Mouse (Mus musculus) frontal cortex, adult 2 months (tissue): ENCODE results near the gene Vdac2. TPM values are rescaled to one million over a fixed set of nuclear protein-coding genes. Genes with fewer than 3 reads are reported as not detected.
A peak's percentile ranks its signal among the peaks of the same experiment; 100 is the strongest.

ENCODE experiments used
- DNase-seq, 2 experiments: peaks; one replicate each; pipeline ENCODE4 v3.0.0; 2022; ENCODE audit warnings: low spot score in 1 of 2; ENCODE audit errors: extremely low spot score in 1 of 2
- polyA plus RNA-seq: library from polyadenylated mRNA; depleted of rRNA; stranded (reverse); fragments of >200 nt; gene quantifications from 2 replicates; pipeline ENCODE4 v1.2.3, GENCODE M21; 2012; rRNA removed

Gene Vdac2
- polyA plus RNA-seq, 1 experiment = 215 TPM

DNA sequence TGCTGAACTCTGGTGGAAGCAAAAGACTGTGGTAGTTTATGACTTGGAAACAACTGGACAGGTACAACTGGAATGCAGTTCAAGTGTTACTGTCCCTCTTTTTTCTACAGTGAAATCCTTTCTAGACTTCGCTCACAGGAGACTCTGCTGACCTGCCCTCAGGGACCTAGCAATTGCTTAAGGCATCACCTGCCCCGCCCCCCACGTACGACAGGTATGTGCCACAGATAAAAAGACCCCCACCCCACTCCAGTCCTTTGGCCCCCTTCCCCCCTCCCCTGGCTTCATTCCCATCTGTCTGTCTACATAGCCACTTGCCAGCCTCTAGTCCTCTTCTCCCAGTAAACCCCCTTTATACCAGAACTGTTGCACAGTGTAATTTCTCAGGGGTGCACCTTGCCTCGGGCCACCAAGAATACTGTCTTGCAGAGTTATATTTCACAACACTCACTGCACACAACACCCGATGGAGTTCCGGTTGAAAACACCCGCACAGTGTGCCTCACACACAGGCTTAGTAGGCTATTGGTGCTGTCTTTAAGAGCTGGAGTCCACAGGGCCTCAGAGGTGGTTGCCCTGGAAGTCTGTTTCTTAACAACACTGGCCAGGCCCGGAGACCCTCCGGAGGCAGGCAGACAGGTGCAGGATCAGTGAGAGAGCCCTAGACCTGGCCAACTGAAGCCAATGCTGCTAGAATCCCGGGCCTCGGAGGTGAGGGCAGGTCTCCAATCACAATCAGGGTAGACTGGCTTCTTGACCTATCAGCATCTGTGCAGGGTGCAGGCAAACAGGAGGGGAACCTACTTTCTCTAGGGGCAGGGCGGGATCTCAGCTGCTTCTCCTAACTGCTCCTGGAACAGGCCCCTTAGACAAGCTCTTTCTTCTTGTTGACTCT is 24.7 kb downstream of the Vdac2 start:
- no peak for DNase-seq

DNA sequence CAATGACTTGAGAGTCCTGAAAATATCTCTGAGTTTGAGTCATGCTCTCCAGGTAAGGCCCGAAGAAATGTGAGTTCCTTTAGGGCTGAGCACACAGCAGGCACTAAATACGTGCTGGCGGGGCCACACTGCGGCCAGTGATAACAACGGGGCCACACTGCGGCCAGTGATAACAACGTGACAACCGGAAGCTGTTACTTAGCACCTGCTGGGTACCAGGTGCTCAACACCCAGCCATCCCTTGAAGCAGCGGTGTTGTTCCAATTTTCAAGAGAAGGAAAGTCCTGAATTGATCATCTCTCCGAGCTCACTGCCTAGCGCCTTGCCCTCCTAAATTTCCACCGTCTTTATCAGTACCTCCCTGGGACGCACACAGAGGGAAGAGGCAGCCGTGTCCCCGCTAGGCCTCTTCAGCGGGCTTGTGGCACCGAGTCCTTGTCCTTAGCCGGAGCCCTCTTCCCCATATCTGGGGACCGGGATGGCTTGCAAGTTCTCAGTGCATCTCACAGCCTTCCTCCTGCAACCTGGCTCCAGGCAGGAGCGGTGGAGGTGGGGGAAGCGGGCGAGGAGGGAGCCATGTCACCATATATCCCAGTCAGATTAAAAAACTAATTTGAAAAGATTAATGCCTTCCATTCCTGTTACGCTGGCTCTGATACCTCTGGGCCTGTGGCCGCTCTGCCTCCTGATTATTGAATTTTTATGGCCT is 25.5 kb downstream of the Vdac2 start:
- DNase-seq = no peak

GRCm38 (mm10) chr14:21851996-21852791 is 27.2 kb downstream of the Vdac2 start:
- DNase-seq = no peak

DNA sequence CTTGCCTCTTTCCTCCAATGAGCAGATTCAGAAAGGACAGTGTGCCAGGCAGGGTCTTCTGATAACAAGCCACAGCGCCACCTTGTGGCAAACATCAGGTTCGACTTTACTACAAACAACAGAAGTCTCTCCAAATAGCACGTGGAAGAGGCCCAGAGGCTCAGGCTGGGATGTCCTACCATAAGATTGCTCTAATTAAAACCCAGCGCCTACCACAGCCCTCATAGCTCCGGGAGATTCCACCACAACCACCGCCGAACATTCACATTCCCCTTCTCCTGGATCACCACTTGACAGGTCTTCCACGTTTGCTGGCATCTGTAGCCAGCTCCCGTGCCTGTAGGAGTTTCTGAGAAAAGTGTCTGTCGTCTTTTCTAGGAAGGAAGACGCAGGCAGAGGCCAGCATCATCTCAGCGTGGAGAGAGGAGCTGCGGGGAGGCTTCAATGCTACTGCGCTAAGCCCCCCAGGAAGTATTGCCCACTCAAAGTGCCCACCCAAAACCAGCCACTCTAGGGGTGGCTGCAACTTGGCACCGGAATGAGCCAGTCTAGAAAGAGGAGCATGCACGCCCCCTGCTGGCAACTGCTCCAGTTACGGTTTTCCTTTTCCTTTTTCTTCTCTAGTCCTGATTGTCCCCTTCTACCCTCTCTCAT is 28.5 kb downstream of the Vdac2 start:
- DNase-seq = peak in 1 of 2 experiments; percentile 84

GRCm38 (mm10) chr14:21854271-21854670 is 29.2 kb downstream of the Vdac2 start:
- no peak for DNase-seq

DNA sequence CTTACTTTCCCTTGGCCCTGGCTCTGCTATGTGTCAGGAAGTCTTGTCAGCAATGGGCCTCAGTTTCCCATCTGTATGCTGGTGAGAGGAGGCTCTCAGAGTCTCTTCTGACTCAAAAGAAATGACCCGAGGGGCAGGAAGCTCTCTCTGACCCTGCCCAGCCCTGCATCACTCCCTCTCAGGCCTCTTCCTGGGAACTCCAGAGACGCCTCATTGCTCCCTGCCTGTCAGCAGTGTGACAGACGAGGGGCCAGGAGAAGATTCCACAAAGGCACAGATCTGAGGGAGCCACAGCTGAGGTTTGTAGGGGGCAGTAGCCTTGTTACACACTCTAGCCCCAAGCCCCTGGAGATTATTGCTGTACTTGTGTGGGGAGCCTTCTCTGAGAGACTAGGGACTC is 30.9 kb downstream of the Vdac2 start:
- no peak for DNase-seq

GRCm38 (mm10) chr14:21856886-21857285 is 31.8 kb downstream of the Vdac2 start:
- DNase-seq = no peak

GRCm38 (mm10) chr14:21866291-21866690 is 41.3 kb downstream of the Vdac2 start:
- no peak for DNase-seq

DNA sequence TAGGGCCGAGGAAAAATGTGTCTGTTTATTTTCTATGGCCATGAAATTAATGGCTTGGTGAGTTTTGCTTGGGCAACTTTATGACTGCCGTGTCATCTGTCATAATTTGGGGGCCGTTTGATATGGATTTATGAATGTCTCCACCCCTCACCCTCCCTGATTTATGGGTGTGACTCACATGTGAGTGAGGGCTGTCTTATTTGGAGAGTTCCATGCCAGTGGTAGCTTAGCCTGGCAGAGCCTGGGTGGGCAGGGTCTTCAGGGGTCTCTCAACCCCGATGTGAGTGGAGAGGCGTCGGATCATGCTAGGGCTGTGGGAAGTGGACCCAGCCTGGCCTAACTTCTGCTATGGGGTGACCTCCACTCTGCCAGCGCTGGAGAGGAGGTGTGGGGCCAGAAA is 41.8 kb downstream of the Vdac2 start:
- no peak for DNase-seq

DNA sequence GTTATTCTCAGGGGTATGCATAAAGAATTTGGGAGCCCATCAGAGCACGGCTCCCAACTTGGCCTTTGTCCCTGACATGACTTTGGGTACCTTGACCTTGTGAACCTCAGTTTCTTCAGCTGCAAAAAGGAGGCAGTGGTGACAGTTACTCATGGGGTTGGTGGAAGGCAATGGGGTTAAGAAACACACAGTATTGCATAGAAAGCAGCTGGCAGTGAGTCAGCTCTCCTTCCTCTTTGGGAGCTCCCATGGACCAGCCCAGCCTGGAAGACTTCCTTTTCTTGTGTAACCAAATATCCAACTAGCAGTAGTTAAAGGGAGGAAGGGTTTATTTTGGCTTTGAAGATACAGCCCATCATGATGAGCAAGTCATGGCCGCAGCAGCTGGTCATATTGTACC is 65.4 kb downstream of the Vdac2 start:
- DNase-seq = no peak

- DNase-seq = no peak
Observed at GRCm38 (mm10) chr14:21891581-21892340, 66.7 kb downstream of the Vdac2 start.

DNA sequence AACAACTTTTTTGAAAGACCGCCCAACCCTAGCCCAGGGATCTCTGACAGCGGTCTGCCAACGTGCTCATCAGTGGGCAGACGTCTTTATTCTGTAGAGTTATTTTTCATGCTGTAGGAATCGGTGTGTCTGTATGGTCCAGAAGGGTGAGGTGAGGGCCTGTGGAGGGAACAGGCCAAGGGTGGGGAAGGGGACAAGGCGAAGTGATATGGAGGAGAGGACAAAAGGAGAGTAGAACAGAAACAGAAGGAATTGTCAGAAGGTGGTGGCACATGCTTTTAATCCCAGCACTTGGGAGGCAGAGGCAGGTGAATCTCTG is 67.3 kb downstream of the Vdac2 start:
- DNase-seq = no peak

Other genes with a start within 250 kb of the Vdac2 start
- gene Dupd1, start 110.7 kb upstream of the Vdac2 start, polyA plus RNA-seq = 0.27 and 0.38 TPM in 2 replicates
- 34.1 and 40.5 TPM in 2 replicates for gene Samd8, start 74.7 kb upstream of the Vdac2 start, polyA plus RNA-seq
- 0.96 and 1.2 TPM in 2 replicates for gene Dusp13, start 74.1 kb upstream of the Vdac2 start, polyA plus RNA-seq
- gene Comtd1, start 23.7 kb downstream of the Vdac2 start, polyA plus RNA-seq = 29.9 and 31.3 TPM in 2 replicates
- 1.2 and 1.4 TPM in 2 replicates for gene Zfp503, start 164.4 kb downstream of the Vdac2 start, polyA plus RNA-seq
- 0.14 and 0.53 TPM in 2 replicates for gene Lrmda, start 194.5 kb downstream of the Vdac2 start, polyA plus RNA-seq